Mouse (Mus musculus) embryo, embryonic 11 days (tissue): Measurements from ENCODE around the gene Prelid3b.

Experiments
- DNase-seq: peaks from one replicate; pipeline ENCODE4 v3.0.0-alpha.2; 2015

The Prelid3b gene

DNA sequence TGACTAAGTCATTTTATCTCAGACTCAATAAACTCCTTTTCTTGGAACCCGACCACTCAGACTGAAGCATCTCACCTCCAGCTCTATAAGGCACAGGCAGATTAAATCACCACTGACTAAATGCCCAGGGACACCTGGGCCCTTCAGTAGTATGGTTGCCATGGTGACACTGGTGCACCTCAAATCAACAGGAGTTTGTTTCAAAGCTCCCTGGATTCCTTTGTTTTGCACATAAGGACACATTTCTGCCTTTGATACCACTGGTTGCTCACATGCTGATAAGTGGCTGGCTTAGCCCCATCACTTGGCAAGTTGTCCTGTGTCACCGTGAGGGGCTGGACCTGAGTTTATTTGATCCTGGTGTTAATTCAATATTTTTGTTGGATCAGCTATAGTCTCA, 13.5 kb downstream of the Prelid3b start:
- DNase-seq, result no peak

DNA sequence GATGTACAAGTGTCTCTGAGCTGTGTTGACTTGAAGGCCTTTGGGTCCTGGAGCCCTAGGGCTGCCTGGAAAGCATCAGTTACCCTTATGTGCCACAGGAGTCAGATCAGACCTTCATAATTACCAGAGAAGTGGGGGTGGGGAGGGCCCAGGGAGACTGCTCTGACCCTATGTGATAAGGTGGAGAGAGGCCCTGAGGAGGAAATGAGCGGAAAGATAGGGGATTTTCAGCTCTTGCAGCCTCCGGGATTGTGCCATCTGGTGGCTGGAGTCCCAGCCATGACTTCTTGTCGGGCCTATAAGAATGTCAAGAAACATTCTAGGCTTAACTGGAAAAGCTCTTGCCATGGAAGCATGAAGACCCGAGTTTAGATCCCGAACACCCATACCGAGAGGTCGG, 19.2 kb downstream of the Prelid3b start:
- peak; percentile 30 for DNase-seq

DNA sequence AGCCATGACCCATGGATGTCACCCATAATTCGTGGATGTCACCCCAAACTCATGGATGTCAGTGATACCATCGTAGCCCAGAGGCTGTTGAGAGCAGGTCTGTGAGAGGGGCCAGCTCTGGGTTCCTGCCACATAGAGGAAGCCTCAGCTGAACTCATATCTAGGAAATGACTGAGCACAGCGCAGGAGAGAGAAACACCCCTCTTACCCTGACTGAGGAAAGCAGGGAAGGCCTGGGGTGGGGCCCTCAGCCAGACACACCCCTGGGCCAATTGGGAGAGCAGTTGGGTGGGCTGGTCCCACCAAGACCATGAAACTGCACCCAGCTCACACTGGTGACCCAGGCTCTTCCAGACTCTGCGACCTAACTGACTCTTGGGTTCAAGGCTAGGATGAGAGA, 22.5 kb downstream of the Prelid3b start, which contains the start of gene Tubb1:
TSS of gene Tubb1 (plus strand) at position 343 of the 400 bp plus-strand sequence.
- no peak for DNase-seq

DNA sequence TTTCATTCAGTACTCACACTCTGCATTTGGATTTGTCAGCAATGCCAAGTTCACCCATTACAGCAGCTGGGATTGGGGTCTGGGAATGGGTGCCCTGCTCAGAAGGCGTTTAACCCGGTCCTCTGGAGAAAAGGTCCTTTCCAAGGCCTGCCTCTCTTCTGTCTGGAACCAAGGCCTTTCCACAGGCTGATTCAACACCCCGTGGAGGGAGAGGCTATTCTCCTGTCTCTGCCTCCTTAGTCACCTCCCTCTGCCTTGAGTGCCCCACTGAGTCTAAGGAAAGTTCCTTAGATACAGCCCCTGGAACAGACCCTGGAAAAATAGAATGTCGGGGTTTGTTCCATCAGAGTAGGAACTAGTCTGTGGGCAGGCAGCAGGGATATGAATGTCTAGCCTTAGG, 24.5 kb downstream of the Prelid3b start:
- no peak for DNase-seq

GRCm38 (mm10) chr2:174446905-174447304, 26.0 kb downstream of the Prelid3b start:
- DNase-seq, result no peak

DNA sequence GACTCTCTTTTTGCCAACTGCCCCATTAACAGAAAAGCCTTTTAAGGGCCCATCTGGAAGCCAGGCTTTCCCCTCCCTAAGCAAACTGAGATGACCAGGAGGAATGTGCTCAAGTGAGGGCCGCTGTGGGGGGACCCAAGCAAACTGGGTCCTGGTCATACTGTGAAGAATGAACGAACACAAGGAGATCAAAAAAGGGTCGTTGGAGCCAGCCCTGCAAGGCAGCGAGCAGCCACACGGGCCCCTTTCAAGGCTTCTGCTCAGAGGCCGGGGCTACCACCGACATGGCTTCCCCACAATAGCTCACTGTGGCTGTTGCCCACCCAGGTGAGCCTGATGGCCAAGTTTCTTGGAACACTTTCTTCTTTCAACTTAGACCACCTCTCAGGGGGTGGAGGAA, 26.4 kb downstream of the Prelid3b start:
- DNase-seq, result no peak

DNA sequence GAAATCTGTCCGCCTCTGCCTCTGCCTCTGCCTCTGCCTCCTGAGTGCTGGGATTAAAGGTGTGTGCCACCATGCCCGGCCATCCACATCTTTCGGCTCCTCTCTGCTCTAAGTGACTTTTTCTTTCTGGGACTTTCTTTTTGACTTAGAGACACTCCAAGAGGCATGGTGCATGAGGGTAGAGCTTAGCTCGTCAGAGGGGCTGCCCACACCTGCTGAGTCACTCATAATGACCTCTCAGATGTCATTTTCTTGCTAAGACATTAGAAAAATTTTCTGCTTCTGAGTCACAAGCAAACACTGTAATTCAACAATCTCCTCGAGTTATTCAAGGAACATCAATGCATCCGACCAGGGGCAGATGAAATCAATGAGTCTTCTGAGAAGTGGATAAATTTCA, 27.9 kb downstream of the Prelid3b start:
- no peak for DNase-seq

DNA sequence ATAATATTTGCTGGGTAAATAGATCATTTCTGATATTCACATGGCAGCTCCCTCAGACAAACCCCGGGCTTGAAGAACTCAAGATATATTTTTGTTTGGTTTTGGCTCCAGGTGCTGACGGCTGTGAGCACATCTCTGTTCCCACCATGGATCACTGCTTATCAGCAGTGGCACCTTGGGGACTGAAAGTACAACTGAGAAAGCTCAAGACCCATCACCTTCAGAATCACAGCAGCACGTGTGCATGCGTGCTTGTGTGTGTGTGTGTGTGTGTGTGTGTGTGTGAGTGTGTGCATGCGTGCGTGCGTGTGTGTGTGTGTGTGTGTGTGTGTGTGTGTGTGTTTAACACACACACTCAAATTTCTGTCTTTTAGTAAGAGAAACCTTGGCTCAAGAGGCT, 28.5 kb downstream of the Prelid3b start:
- no peak for DNase-seq

DNA sequence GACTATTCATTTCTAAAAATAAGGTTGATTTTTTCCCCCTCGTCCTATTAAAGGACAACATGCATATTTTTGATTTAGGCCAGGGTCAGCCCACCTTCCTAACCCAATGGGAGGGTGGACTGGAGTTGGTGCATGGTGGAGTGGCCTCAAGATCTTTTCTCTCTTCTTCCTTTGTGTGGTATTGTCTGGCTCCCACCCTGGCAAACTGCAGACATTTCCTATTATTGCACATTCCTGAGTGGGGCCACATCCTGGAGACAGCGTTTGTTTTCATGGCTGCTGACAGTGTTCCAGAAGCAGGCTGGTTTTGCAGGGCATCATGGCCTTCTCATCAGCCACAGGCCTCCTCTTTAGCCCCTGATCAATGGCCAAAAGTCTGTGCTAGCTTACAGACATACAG, 29.8 kb downstream of the Prelid3b start:
- no peak for DNase-seq

- no peak for DNase-seq
Observed at GRCm38 (mm10) chr2:174442460-174442859, 30.4 kb downstream of the Prelid3b start.

DNA sequence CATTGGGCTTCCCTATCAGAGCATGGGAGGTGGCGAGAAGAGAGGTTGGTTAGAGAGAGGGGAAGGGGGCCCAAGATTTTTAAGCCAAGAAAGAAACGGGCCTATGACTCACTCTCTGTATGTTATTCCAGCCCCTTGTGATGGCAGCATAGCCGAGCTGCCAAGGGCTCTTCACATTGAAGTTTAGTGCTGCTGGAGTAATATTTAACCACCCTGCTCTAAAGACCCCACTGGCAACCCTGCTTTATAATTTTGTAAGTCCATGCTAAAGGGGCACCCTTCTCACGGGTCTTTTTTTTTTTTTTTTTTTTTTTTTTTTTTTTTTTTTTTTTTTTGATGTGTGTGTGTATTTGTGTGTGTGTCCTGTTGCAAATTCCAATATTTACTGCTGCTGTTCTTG, 31.0 kb downstream of the Prelid3b start:
- DNase-seq, result no peak

- no peak for DNase-seq
Observed at GRCm38 (mm10) chr2:174439961-174440360, 32.9 kb downstream of the Prelid3b start.

GRCm38 (mm10) chr2:174439450-174439838, 33.4 kb downstream of the Prelid3b start:
- no peak for DNase-seq

DNA sequence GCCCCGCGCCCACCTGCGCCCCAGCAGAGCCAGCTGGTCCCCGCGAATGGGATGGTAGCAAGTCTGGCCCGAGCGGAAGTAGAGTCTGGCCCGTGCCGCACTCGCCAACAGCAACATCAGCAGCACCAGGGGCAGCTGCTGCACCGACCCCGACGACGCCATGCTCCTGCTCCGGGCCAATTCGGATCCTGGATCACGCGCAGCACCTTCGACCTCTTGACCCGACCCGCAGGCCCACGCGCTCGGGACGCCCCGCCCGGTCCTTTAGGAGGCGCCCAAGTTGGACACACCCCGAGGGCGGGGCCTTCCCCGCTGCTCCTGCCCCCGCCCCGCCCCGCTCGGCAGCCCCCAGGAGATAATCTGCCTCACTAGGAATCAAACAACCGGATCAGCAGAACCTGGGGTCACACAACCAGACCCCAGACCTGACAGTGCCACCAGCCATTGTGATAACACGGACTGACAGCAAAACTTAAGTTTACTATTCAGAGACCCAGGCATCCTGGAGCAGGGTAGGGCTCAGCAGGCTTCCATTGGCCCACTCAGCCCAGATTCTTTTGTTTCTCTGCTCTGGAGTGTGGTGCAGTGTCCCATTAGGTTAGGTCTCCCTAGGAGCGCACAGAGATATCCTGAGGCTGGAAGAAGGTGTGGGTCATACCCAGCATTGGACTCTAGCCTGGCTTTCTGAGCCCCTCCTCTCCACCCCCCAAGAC, 34.0 kb downstream of the Prelid3b start, which contains the start of gene Ctsz:
TSS of gene Ctsz (minus strand) at position 303 of the 713 bp plus-strand sequence.
- peak; percentile 84 for DNase-seq

DNA sequence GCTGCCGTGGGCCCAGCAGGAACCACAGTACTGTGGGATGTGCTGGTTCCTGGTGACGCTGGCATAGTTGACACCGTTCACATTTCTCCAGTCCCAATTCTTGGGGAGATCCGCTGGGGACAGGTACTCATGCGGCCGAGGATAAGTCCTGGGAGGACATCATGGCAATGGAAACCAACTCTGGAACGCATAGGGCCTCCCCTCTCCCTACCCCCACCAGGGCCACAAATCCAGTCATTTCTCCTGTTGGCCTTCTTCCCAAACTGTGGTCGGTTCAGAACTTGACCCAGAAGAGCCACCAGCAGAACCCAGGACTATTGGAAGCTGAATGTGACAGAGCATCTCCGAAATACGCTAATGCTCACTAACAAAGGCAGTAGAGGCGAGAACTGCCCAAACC, 34.7 kb downstream of the Prelid3b start:
- no peak for DNase-seq

DNA sequence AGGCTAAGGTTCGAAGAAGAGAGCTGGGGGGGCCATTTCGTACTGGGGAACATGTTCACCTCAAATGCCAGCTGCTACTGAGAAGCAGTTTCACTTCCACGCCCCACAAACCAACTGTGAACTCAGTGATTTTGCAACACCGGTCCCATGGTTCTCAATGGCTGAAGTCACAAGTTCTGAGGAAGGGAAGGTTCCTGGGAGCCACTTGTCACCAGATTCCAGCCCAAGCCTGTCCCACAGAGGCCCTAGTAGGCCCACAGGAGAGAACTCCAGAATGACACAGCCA, 35.2 kb downstream of the Prelid3b start:
- DNase-seq, result no peak

- DNase-seq, result no peak
Observed at GRCm38 (mm10) chr2:174436916-174437696, 35.8 kb downstream of the Prelid3b start.

DNA sequence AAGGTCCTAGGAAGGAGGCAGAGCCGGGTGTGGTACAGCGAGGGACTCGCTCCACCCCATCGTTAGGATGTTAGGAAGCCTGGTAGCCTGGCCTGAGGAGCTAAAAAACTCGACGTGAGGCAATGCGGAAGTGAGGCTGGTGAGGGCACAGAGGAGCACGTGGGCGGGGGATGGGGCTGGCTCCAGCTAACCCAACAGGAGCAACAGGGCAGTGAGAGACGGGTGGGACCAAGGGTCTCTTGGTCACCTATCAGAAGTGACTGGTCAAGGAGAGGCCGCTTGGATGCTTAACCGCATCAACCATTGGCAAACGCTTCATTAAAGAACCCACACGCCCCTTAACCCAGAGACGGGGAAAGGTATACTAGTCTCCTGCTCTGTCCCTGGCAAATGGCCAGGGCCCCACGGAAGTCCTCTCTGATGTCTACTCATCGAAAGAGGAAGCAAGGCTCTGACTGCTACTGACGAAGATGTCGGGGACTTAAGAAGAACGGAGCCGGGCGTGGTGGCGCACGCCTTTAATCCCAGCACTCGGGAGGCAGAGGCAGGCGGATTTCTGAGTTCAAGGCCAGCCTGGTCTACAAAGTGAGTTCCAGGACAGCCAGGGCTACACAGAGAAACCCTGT, 36.7 kb downstream of the Prelid3b start:
- DNase-seq, result no peak

- no peak for DNase-seq
Observed at GRCm38 (mm10) chr2:174434943-174435342, 37.9 kb downstream of the Prelid3b start.

DNA sequence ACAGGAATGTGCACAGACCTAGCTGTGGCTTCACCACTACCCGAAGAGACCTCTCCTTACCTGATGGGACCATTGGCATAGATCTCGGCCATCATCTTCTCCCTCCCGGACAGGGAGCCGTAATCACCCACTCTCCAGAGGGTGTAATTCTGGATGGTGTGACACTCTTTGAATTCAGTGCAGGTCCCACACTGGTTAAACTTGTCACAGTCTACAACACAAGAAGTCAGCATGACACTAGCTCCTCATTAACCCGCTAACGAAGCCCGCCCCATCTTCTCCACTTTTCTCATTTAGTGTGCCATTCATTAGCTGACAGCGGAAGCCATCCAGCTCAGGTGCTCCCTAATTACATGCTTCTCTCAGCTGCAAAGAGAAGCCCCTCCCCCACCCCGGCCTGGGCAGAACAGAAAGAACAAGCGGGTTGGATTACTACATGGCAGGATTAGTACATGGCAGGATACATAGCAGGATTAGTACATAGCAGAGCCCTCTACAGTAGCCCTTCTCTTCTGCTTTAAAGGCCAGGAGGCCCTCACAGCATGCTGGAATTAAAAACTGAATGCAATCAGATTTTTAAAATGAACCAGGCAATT, 43.8 kb downstream of the Prelid3b start:
- DNase-seq, result no peak

DNA sequence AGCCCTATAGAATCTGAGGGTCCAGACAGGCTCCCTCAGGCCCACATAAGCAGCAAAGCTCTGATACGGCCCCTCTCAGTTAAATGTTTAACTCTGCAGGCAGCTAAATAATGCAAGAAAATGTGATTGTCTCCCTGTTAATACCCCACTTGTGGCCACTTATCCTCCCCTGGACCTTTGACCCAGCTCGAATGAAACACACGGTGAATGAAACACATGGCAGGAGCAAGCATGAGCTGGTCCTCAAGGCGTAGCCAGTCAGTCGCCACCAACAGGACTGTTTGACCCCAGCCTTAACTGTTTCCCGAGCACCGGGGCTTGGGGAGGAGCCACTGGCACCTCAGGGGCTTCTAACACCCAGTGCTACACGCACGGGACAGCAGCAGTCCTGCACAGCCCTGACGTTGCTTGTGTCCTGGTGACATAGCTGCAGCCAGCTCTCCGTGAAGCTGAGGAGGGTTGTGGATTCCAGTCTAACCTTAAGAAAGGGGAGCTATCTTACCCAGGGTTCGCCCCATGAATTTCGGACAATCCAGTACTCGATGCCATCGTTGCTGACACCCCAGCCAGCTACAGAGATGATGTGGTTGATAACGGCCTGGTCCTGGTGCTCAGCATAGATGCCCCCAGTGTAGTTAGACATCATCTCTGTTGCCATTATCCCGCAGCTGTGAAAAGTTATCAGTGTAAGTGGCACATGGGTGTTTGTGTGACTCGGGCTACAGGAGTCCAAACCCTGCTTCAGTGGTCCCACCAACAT, 44.6 kb downstream of the Prelid3b start:
- DNase-seq, result no peak

DNA sequence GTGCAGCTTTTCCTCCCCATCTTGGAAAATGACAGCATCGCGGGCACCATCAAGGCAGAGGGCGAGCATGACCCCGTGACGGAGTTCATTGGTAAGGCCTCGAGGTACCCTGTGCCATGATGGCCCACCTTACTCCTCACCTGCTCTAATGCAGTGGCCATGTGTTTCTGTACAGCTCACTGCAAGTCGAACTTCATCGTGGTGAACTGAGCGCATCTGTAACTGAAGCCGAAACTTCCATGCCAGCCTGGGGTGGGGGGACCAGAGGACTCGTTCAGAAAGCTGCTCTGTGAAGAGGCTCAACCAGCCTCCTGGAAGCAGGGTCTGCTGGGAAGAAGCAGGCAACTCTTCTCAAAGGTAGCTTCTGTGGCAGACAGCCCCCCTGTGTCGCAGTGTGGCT, 46.0 kb downstream of the Prelid3b start:
- DNase-seq, result no peak
